Mouse (Mus musculus) G1E-ER4 (cell line): ENCODE results near the gene 3110082I17Rik. TPM values are rescaled to one million over a fixed set of nuclear protein-coding genes. Genes with fewer than 3 reads are reported as not detected.

Experiments used
- GATA1 ChIP-seq: IDR thresholded peaks from one replicate; pipeline ENCODE4 v1.8.0; 2012; ENCODE audit warnings: low read length, inconsistent platforms
- polyA plus RNA-seq: library from polyadenylated mRNA; stranded (reverse); fragments of >175 nt; gene quantifications from 2 replicates; pipeline ENCODE4 v1.2.3, GENCODE M21; 2012

3110082I17Rik gene
- polyA plus RNA-seq, 1 experiment, result 79.0 TPM

DNA sequence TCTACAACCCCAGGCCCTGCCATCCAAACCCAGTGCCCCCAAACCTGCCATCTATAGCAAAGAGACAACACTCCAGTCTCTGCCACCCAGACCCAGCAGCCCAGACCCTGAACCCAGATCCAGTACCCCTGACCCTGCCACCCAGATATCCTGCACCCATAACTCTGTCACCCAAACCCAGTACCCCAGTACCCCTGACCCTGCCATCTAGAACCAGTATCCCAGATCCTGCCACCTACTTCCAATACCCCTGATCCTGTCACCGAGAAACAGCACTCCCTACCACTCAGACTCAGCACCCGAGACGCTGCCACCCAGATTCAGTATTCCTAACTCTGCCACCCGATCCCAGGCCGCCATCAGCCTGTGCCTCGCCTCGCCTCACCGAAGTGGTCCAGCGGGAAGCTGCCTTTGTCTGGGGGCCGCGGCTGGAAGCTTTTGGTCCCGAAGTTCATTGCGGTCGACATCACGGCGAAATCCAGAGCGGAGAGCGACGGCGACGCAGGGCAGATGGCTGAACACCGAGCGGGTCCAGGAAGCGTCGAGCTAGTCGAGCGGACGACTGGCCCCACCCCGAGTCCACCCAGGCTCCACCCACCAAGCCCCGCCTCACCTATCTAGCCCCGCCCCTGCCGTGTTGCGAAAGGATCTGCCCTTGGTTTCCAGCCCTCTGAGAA is 115.5 kb downstream of the 3110082I17Rik start:
- no peak for TF ChIP-seq GATA1

DNA sequence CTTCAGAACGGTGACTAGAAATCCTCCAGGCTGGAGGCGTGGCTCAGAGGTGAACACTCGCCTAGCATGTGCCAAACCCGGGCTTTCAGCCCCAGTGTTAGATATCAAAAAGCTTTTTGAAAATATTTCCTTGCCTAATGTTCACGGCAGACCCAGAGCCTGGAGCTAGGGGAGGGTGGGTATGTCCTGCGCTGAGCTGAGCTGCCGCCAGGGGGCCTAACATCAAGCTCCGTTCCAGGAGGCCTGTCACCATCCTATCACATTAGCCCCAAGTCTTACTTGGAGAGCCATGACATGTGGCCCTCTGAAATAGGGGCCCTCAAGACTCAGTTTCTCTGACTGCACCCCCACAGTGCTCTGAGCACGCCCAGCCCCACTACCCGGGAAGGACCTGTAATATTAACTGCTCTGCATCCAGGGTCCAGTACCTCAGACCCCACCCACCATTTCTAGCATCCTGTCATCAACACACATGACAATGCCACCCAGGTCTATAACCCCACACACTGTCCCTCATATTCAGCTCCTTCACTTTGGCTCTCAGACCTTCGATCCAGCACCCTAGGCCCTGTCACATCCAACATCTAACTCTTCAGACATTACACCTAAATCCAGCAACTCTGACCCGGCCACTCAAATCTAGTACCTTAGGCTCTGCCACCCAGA is 116.2 kb downstream of the 3110082I17Rik start:
- no peak for TF ChIP-seq GATA1

DNA sequence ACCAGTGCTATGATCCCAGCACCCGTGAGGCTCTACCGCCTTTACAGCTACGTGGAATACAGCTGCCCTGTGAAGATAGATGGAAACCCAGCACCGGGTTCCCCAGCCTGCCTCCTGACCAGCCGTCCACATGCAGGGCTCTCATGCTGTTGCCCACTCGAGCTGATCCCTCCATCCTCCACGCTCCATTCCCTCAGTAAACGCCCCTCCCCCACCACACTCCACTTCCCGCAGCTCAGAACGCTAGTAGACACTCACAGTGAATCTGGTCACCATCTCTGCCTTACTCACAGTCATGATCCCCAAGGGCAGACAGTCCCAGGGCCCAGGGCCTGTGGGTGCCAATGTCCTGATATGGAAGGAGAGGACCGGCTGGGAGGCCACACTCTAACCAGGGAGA is 121.4 kb downstream of the 3110082I17Rik start:
- no peak for TF ChIP-seq GATA1

DNA sequence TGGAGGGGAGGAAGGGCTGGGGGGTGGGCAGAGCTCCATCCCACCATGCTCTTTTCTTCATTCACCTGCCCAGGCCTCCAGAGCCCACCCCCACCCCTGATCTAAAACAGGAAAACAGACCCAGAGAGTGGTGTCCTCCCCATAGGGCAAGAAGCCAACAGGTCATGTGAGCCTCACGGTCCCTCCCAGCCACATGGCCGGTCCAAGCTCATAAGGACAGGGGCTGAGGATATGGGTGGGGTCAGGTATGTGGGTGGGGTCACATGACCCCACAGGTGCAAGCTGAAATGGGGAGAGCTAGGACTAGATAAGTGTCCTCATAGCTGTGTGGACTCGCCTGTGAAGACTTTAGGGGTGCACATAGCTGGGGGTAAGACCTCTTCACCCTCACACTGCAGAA is 121.9 kb downstream of the 3110082I17Rik start:
- no peak for TF ChIP-seq GATA1

DNA sequence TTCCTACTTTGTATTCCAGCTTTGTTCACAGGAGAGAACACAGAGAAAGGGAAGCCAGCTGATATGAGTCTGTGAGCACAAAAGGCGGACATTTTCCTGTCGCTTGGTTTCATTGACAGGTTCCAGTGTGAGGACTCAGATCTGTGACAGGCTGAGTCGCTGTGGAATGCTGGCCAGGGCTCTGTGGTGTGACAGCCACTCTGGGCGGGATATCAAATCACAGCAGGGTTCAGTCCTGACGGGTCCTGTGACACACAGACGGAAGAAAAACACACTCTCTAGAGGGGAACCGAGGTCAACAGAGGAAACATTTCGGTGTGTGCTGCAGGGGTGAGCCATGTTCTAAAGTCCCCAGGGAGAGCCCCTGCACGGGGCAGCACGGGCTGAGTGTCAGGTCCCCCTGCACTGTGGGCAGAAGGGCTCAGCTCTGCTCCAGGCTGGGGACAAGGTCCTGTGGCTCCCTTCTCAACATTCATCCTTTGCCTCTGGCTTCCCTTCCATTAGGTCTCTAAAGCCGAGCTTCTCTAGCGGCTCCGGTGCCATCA is 122.4 kb downstream of the 3110082I17Rik start:
- TF ChIP-seq GATA1, result no peak

DNA sequence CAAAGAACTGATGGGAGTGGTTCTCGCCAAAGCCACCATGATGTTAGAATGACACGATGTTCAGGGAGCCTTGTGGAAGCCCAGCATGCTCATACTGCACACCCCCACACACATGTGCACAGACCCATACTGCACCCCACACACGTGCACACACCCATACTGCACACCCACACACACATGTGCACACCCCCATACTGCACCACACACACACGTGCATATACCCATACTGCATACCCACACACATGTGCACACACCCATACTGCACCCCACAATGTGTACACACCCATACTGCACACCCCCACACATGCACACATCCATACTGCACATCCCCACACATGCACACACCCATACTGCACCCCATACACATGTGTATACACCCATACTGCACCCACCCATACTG is 124.7 kb downstream of the 3110082I17Rik start:
- no peak for TF ChIP-seq GATA1

DNA sequence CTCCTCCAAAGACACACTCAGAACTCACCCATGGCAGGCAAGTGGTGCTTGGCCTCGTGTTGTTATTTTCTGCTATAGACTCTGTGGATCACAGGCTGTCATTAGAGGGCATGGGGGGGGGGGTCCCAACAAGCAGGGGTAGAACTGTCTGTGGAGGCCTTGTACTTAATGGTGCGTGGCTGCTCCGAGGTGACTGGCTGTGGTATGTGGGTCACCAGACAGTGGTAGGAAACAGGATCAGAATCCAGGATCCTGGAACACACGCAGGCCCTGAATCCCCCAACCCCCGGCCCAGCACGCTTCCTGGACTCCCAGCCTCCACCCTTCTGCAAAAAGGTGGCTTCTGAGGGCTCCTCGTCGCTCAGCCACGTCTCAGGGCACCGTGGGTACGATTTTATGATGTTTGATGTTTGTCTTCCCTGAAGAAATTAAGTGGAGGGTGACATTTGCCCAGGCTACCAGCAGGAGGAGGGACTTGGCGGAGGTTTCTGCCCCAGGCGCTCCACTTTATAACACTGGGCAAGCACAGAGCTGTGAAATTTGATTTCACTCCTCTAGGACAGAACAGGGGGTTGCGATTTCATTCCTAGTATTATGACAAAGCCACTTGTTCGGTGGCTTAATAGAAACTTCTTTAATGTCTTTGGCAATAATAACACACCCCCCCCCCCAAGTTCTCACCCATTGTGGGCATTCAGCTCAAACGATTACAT is 126.9 kb downstream of the 3110082I17Rik start:
- no peak for TF ChIP-seq GATA1

DNA sequence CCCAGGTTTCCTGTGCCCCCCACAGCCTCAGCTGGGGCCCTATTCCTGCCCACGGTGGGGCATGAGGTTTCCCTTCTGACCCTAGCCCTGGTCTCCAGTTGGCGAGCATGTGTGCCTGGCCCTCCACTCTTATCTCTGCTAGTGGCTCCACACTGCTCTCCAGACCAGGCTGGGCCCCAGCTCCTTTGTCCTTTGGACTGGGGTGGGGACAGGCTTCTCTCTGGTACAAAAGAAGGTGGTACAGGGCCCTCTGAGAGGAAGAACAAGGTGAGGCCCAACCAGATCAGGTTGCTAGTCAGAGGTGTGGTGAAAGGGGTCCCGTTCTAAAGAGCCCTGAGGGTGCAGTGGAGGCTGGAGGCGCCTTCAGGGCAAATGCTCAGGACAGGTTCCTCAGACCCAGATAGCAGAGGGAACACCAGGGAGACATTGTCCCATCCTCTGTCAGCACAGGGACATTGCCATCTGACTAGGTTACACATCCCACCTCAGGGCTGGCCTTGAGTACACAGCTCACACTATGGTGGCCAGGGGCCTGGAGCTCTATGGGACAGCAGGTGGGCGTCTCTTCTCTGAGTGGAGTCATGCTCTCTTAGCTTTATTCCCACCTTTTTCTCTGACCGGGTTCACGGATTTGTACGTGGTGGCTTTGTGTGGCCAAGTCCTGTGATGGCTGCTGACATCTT is 127.6 kb downstream of the 3110082I17Rik start:
- no peak for TF ChIP-seq GATA1

DNA sequence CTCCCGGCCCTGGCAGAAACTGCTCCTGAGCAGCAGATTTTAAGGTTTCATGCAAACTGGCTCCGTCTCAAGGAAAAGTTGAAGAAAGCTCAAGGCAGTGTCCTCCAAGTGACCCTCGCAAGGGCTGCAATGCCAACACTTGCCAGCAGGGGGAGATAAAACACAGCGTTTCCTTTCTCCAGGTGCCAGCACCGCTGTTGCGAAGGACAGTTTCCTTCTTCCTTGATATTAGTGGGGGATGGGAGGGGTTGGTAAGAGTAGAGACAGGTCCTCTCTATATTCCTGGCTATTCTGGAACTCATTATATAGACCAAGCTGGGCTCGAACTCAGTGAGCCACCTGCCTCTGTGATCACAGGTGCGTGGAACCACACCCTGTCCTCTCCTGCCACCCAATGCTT is 128.6 kb downstream of the 3110082I17Rik start:
- TF ChIP-seq GATA1, result no peak

DNA sequence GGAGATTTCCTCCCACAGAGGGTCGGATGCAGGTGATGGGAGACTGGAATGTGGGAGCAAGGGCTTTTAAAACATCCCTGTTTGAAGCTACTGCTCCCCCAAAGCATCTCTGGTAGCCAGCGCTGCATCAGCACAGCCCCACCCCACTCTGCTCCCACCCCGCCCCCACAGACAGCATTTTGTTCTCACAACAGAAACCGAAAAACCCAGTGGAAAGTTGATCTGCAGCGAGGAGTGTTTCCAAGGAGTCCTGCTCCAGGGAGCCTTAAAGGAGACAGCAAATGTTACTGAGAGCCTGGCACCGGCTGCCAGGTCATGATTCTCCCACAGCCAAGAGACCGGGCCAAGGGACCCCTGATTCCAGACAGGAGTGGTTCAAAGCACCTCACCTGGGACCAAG is 129.6 kb downstream of the 3110082I17Rik start:
- TF ChIP-seq GATA1, result no peak

DNA sequence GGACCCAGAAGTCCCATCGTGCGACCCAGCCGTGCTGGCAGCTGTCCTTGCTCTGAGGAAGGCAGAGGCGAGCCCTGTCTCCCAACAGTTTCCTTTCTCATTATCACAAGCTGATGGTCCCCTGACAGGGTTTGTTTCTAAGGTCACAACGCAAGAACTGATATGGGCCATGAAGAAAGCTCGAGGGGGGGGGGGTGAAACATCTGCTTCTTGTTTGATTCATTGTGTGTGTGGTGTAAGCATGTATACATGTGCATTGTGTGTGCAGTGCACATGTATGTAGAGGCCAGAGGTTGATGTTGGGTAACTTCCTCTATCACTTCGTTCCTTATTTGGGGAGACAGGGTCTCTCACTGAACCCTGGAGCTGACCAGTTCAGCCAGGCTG is 132.7 kb downstream of the 3110082I17Rik start:
- TF ChIP-seq GATA1, result no peak

DNA sequence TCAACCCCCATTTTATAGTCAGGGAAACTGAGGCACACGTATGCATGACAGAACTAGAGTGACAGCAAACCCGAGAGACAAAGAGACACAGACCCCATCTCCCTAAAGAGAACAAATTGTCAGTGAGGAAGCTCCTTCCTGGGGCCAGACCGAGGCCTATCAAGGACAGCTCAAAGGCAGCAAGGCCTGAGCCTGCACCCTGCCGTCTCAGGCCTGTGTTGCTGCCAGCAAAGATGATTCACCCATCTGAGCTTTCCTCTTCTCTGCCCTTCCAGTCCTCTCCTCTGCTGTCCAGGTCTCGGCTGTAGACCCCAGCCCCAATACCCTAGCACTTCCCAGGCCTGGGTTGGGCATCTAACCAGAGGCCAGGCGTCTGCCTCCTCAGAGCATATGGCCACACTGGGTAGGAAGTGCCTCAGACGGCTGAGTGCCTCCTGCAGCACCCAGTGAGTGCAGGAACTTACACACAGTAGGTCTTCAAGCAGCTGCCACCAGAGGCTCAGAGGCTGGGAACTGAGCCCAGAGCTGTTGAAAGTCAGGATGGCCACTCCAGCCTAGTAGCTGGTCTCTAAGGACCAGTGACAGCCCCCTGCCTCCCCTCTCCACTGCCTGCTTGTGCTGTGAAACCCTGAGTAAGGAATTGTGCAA is 133.2 kb downstream of the 3110082I17Rik start:
- no peak for TF ChIP-seq GATA1

DNA sequence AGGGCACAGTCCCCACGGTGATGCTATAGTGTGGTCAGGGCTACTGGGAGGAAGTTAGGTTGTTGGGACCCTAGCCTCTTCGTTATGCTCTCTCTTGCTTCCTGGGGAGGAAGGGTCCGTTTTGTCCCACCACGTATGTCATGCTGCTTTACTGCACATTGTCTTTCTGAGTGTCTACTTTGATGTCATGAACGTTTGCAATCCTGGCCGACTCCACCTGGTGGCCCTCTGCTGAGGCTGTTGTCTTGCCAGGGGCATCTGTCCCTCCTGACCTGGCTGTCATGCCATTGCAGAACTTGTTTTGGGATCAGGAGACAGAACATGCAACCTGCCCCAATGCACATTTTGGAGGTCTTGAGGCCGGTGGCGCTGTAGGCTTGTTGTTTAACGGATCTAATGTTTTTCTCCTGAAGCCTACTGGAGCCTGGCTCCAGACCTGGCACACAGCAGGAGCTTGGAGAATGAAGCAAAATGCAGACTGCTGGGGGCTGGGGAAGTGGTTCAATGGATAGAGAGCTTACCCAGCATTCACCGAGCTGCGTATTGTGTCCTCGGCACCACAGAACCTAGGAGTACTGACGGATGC is 134.1 kb downstream of the 3110082I17Rik start:
- TF ChIP-seq GATA1, result no peak

DNA sequence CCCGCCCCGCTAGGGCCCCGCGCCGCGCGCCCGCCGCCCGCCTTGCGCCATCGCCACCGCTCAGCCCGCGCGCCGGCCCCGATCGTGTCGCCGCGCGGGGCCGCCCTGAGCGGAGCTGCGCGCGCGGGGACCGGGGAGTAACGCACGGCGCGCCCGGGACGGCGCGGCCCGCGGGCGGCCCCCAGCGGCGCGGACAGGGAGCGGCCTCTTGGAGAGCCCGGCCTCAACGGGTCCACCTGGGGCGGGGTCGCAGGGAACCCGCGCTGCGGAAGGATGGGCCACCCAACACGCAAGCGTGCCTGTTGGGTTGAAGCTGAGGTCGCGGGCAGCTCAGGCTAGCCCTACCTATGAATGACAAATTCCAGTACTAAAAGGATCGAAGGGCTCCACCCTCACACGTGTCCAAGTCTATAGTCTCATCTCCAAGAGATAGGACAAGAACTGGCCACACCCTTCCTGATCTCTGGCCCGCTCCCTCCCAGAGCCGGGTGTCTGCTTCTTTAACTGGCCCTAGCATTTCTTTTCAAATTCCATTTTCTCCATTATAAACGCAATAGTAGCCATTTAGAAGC is 134.8 kb downstream of the 3110082I17Rik start, which contains the start of gene Adap1:
Gene Adap1 (minus strand): TSS at position 228 of the 572 bp plus-strand sequence.
- TF ChIP-seq GATA1, result no peak
